Mouse (Mus musculus): ENCODE measurements around the gene Pros1.
A peak's percentile ranks its signal among the peaks of the same experiment; 100 is the strongest.

The Pros1 gene

DNA sequence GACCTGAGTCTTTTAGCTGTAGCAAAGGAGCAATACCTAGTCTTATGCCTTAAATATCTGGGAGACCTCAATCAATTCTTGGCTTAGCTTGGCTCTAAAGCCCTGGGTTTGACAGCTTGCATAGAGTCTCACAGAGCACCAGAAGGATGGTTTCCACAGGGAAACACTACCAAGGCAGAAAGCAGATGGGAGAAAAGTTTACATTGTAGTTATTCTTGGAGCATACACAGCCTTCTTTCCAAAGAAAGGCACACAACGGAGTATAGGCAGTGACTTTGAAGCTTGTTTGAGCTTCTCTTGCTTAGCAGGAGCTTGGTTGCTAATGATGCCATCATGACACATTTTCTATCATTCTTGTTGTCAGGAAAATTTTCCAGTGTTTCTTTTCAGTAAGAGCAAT, 6.0 kb downstream of the Pros1 start:
- DNase-seq (ENCODE audit: low read depth, low spot score), result no peak

DNA sequence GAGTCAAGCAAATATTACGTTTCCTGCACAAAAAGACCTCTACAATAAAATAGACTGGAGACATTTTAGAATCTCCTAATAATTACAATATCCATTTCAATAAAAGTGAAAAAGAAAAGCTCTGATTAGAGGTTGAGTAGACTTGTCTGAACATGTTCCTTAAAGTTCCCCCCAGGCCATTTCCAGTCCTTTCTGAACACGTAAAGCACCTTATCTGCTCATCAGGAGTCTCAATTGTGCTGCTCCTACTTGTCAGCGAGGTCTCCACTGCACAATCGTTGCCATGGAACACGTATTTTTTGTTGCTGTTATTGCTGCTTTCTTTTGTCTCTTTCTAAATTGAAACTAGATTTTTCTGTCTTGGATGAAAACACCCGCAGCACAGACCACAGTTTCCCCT, 7.3 kb downstream of the Pros1 start:
- DNase-seq (ENCODE audit: low read depth, low spot score), result no peak

DNA sequence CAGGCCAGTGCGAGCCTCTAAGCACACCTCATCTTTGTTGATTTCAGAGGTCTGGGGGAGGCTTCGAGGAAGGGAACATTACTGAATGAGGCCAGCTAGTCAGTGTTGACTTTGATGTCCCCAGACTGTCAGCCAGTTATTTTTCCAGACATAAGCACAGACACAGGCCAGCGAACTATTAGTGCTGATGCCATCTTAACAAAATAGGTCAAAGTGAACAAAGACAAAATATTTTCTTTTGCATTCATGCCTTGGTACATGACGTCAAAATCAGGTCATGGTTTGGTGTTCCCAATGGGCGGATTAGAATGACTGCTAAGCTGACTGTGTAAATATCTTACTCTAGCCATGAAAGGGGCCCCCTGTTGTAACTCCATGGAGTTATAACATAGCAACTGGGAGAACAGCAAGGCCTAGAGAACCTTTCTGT, 18.6 kb downstream of the Pros1 start:
- no peak for DNase-seq (ENCODE audit: low read depth, low spot score)

DNA sequence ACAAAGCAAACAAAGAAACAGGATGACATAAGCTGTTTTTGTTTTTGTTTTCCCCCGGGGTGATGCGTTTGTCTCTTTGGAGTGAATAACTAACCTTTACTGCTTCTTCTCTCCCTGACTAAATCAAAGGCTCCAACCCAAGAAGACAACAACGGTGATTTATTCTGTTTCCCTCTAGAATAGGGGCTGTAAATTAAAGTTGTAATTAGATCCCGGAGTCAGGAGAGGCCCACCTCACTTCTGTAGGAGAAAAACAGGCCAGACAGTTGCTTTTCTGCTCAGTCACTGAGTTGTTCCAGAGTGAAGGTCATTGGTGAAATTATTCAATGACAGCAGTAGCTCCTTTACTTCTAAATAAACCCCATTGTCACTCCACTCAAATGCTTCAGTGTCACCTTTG, 19.1 kb downstream of the Pros1 start:
- DNase-seq (ENCODE audit: low read depth, low spot score), result no peak

DNA sequence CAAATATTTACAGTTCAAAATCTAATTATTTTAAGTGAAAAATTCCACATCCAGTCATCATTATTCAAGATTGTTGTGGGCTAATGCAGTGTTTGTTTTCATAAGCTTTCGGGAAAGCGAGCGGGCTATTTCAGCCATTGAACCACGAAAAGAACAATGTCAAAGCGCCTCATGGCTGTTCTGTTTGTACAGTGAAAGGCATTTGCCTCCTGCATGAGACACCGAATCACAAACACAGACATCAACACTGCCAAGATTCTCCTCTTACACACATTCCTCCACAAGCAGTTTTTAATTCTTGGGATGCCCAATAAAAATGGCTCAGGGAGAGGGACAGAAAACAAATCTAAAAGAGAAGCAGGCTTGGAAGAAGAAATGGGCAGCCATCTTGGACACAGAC, 20.0 kb downstream of the Pros1 start:
- no peak for DNase-seq (ENCODE audit: low read depth, low spot score)

DNA sequence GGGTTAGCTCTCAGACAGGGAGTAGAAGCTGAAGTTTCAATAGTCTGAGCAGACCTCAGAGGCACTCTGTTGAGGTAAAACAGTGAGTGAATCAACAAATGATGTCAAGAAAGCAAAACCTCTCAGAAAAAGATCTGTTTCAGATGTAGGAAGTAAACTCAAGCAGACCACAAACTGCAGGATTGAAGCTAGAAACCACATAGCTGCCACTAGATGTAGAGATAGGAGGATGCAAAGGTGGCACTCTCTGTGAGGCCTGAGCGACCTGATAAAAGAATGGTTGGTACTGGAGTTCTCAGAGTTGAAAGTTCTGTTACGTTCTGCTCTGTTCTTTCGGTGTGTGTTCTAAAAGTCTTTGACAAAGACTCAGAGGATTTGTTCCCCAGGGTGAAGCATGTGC, 41.7 kb downstream of the Pros1 start:
- no peak for DNase-seq (ENCODE audit: low read depth, low spot score)

DNA sequence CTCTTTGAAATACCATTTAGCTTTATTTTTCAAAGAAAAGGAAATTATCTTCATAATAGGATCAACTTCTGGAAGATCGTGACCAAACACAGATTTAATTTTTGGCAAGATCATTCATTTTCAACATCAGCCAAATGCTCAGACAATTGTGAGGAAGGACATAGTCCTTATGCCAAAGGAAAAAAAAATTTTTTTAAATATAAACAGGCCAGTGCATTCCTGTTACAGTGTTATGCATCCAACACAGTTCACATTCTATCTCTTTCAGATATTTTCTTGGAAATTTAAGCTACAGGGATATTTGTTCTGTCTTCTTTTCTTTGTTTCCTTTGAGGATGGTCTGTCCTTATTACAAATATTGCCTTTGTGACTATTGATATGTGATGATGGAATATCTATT, 57.3 kb downstream of the Pros1 start:
- DNase-seq (ENCODE audit: low read depth, low spot score), result no peak

DNA sequence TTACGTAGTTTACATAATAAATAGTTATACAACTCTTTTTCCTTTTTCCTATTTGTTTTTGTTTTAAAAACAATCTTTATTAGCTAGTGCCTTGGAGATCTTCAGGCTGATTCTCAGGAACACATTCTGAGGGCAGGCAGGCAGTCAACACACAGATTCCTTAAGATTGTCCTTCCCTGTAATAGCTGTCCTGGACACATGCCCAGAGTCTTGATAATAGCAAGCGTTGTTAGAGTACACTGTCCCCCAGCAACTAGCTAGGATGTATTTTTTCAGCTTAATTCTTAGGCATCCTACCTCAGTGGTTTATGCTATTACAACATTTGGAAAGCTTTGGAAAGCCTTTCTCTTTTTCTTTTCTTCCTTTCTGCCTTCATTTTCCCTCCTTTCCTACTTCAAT, 58.1 kb downstream of the Pros1 start:
- no peak for DNase-seq (ENCODE audit: low read depth, low spot score)

DNA sequence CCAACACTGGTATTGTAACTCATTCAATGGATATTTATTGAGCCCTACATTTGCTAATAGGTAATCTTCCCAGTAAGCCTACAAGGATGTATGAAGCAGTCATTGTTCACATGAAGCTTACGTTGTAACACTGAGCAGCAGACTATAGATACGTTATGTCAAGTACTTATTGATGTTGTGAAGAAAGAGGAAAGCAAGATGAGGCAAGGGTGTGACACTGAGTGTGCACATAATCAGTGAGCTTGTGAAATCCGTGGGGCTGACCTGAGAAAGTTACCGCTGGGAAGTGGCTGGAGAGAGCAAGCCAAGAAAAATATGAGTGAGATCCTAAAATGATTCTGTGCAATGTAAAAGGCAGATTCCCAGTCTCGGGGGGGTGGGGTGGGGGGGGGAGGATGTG, 61.4 kb downstream of the Pros1 start:
- DNase-seq (ENCODE audit: low read depth, low spot score), result no peak

DNA sequence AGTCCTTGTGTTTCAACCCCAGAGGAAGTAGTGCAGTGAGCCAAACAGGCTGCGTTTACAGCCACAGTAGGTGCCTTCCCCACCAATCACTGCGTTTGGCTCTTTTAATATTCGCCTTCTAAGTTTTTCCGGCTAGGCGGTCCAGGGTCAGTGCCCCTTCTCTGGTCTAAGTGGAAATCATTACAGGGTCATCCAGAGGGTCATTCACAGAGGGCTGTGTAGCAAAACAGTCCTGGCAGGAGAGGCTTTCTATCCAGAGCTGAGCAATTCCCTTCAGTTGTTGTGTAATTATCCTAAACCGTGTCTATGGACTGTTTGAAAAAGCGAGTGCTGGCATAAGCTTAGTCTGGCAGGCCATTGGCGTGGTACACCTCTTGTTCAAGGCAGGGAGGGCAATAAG, 68.1 kb downstream of the Pros1 start:
- no peak for DNase-seq (ENCODE audit: low read depth, low spot score)

DNA sequence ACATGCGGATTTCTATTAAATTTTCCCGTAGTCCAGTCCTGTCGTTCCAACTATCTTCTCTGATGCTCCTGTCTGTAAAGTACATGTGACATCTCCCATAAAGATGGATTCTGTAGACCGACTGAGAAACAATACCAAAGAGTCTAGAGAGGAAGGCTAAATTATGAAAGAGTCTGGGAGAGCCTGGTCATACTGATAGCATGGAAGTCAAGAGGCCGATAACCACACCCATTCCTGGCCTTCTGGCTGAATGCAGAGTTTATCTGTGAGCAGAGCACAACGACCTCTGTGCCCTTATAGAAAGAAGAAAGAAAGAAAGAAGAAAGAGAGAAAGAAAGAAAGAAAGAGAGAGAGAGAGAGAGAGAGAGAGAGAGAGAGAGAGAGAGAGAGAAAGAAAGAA, 77.2 kb downstream of the Pros1 start:
- DNase-seq (ENCODE audit: low read depth, low spot score), result no peak

DNA sequence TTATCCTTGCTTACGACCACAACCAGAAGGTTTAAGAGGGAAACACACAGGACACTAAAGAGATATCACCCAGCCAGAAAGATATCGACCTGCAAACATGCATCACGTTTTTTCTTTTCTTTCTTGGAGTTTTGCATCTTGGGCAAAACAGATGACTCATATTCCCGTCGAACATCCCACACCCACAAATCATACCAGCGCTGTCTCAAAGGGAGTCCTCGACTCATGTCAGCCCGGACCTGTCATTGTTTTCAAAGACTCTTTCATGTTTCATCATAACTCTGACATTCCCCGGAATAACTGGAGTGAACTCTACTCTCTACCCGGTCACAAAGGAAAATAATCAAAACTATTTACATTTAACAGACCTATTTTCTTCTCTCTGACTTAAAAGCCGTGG, 82.2 kb downstream of the Pros1 start:
- no peak for DNase-seq (ENCODE audit: low read depth, low spot score)

DNA sequence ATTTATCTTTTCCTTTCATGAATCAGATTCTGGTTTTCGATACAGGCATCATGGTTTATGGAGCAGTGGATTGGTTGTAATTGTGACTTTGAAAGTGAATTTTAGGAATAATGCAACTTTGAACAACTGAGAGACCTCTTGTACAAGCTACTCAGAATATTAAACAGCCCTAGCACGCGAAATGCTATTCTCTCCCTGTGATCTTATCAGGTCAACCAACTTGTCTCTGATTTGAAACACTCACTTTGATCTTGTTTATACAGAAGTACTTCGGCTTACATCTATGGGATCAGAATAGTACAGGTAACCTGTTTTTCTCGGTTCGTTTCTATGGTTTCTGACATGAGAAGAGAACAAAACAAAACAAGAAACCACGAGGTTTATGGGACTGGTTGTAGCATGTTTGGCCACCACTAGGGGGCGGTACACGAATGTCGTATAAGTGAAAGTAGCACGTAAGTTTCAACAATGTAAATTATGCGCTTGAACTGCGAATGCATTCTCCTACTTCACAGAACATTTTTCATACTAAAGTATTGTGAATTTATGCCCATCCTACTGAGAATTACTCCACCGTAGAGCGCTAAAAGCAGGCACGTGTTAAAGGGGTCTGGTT, 86.4 kb downstream of the Pros1 start:
- DNase-seq (ENCODE audit: low read depth, low spot score), result peak; percentile 29

DNA sequence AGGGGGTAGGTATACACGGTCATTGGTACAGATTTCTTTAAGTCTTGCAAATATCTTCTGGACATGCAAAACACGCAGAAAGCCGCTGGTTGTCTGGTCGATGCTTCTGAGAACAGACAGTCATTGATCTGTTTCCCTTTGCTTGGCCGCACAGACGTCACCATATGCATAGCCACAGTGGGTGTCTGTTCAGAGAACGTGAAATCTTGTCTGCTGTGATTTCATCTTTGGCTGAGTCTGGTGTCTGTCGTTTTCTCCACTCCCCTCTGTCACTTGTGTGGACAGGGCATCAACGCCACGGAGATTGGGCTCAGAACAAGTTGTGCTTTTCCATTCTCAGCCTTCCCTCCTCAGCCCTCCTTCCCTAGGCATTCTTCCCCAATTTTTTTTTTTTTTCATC, 87.7 kb downstream of the Pros1 start:
- no peak for DNase-seq (ENCODE audit: low read depth, low spot score)

DNA sequence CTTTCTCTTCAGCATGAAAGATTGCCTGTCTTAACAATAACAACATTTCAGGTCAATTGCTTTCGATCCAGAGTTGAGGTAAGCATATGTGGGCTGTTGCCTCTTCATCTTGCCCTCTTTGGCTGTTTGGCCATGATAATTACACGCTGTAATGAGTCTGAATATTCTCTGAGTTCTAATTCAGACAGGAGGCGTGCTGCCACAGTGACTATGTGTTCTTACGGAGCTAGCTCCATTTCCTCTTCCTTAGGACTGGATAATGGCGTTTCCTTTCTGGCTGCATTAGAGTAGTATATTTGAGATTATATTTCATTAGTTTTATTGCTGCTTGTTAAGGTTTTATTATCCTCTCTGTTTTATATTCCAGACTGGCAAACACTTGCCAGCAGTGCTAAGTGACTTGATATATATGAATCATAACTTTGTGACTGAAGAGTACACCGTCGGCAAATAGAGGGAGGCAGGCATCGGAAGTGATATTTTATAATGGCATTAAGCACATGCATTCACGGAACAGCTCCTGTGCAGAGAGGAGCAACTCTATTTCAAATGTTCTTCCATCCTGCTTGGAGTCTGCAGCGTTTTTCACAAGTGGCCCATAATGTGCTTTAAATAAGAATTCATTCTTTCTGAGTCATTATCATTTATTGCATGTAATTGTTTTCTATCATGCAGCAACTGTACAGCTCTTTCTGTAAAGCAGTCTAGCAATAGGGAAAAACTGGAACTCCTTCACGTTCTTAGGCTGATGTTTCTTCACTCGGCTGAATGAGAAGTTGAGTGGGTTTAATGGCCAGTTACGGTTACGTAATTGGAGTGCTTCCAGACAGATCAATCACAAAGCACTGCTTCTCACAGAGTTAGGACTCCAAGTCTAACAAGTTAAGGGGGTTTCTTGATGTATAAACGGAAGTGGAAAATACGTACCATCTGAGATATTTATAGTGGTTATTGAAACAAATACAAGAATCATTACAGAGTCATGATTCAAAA, 88.6 kb downstream of the Pros1 start:
- no peak for DNase-seq (ENCODE audit: low read depth, low spot score)

DNA sequence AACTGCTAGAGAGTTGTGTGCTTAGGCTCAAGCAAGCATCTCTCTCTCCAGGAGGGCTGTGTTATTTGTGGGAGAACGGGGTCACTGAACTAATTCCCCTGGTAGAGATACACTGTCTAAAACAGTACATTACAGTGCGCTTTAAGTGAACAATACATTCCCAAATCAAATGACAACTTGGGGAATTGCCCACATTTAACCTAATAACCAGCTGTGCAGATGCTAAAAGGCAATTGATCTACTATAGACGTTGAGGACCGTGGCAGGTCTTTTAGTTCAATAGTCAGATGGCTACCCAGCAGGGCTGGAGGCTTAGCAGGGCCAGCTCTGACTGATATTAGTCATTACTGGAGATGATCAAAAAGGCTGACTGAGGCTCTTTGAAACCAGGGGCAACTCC, 104.4 kb downstream of the Pros1 start:
- DNase-seq (ENCODE audit: low read depth, low spot score), result no peak

DNA sequence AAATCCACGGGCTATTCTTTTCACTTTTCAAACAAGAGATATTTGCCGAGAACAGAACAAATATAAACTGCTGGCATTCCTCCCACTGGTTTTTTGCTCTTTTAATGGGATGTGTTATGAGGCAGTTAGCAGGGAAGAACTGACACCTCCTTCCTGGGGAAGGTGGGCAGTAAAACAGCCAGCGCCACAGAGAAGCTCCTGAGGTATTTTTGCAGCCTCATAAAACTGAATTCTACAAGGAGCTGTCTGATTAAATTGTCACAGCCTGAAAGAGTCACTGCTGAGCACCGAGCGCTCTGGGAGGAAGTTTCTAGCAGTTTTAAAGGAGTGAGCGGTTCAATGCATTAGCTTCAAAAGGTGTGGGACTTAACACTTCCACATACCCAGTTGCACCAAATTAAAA, 110.3 kb downstream of the Pros1 start:
- DNase-seq (ENCODE audit: low read depth, low spot score), result no peak

DNA sequence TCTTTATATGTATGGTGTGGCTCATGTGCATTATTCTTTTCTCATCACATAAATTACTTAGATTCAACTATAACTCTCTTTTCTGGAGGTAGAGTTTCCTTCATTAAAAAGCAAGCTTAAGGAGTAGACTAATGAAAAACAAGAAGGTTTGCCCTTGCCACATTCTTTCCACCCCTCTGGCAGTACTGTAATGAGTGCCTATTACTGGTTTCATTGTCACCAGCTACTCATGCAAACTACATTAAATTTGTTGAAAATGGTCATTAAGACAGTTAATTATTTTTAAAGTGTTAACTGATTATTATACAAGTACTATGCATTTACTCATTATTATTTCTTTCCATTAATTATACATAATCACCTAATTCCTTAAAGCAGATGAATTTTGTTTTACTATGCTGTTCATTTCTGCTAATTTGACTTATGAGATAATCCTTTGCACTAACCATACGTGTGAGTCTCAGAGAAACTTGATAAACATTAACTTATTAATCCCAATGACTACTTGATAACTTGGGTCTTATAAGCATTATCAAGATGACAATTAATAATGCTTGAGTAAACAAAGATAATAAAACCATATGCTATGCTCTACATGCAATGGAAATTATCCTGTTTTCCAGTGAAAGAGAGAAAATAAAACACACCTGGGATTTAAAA, 117.7 kb downstream of the Pros1 start:
- DNase-seq (ENCODE audit: low read depth, low spot score), result no peak

DNA sequence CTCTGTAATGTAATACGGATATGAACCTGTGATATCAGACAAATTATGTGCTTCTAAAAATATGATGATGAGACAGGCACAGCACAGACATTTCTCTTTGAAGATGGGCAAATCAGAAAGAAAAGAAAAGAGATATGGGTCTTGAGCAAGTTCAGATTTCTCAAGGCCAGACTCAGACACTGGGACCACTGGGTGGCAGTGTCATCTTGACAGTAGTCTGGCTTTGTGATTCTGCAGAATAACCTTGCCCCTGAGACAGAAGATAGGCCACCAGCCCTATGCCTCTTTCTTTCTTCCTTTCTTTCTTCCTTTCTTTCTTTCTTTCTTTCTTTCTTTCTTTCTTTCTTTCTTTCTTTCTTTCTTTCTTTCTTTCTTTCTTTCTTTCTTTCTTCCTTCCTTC, 120.8 kb downstream of the Pros1 start:
- DNase-seq (ENCODE audit: low read depth, low spot score), result no peak
